ENCODE assay signal across 12 mouse cellular contexts in the genomic region with DNA sequence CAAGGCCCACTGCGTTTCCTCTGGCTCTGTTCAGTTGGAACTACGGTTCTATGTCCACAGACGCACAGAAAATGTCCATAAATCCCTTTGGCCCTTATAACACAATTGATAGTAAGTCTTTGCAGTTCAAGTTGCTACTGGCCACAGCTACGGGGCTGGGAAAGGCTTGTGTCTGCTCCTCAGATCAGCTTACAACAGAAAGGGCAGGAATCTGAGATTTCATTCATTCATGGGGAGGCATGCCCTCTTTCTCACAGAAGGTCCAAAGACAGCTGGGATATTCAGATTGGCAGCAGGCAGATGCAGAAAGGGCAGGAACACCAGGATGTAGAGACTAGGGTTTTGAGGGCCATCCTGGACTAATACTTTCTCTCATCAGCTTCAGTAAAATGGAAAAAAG. TPM values are rescaled to one million over a fixed set of nuclear protein-coding genes. Genes with fewer than 3 reads are reported as not detected.
DNase-seq lines count a peak whose midpoint lies in the region; ATAC-seq lines count a peak whose summit lies in the region.
"Had no signal": no experiment of that assay in that cellular context is flagged by ENCODE, and none has a peak within 500 bp of the region (broad histone marks: within the 10 kb centered on the region; RNA-seq: fewer than 3 reads in every experiment).

No protein-coding gene starts in this region.

- no peak overlapping the region for H3K4me3 ChIP-seq in kidney, embryonic 16.5 days (ENCODE audit: low read length)
- no peak overlapping the region for H3K4me3 ChIP-seq in kidney, embryonic 14.5 days (ENCODE audit: low read length)
- no peak overlapping the region for H3K4me3 ChIP-seq in forebrain, embryonic 15.5 days
- H3K4me3 ChIP-seq in liver, embryonic 12.5 days = no peak overlapping the region
- H3K4me3 ChIP-seq in neural tube, embryonic 14.5 days (ENCODE audit: low read depth, low read length) = no peak overlapping the region

- no peak; the same call in 1 of the 2 replicates for ATAC-seq in kidney, embryonic 16.5 days (ENCODE audit: low FRiP score, low TSS enrichment)
- no peak for ATAC-seq in kidney, embryonic 14.5 days (ENCODE audit: low FRiP score, low TSS enrichment)
- ATAC-seq in forebrain, embryonic 15.5 days (replicated peaks) = no peak
- ATAC-seq in liver, embryonic 12.5 days = no peak
- ATAC-seq in neural tube, embryonic 14.5 days (ENCODE audit: low read depth) = no peak
- ATAC-seq: CD4-positive, CD25-positive, alpha-beta regulatory T cell, adult 4 months; Patski had no signal

- no peaks in the 10 kb centered on the region for H3K36me3 ChIP-seq in kidney, embryonic 16.5 days (ENCODE audit: insufficient read depth, low read length)
- no peaks in the 10 kb centered on the region for H3K36me3 ChIP-seq in kidney, embryonic 14.5 days (ENCODE audit: control insufficient read depth, insufficient read depth, low read length)
- H3K36me3 ChIP-seq in forebrain, embryonic 15.5 days = no peaks in the 10 kb centered on the region
- H3K36me3 ChIP-seq in liver, embryonic 12.5 days = no peaks in the 10 kb centered on the region
- no peaks in the 10 kb centered on the region for H3K36me3 ChIP-seq in neural tube, embryonic 14.5 days (ENCODE audit: control insufficient read depth, insufficient read depth, low read length)

- no peak overlapping the region for H3K9ac ChIP-seq in kidney, embryonic 16.5 days (replicated peaks; ENCODE audit: low read length)
- no peak overlapping the region for H3K9ac ChIP-seq in kidney, embryonic 14.5 days (ENCODE audit: low read depth, low read length)
- H3K9ac ChIP-seq in forebrain, embryonic 15.5 days (replicated peaks) = no peak overlapping the region
- no peak overlapping the region for H3K9ac ChIP-seq in liver, embryonic 12.5 days
- H3K9ac ChIP-seq in neural tube, embryonic 14.5 days (replicated peaks; ENCODE audit: low read depth, low read length) = no peak overlapping the region
- H3K9ac ChIP-seq: liver, embryonic 14.5 days had no signal

- H3K9me3 ChIP-seq in kidney, embryonic 16.5 days (ENCODE audit: low read length) = no peaks in the 10 kb centered on the region
- H3K9me3 ChIP-seq in kidney, embryonic 14.5 days (ENCODE audit: control insufficient read depth, low read length) = no peaks in the 10 kb centered on the region
- H3K9me3 ChIP-seq in forebrain, embryonic 15.5 days = no peaks in the 10 kb centered on the region
- H3K9me3 ChIP-seq in liver, embryonic 12.5 days (replicated peaks) = no peaks in the 10 kb centered on the region
- no peaks in the 10 kb centered on the region for H3K9me3 ChIP-seq in neural tube, embryonic 14.5 days (ENCODE audit: control insufficient read depth, low read length)

- 0 out of 2 replicates have a peak overlapping the region, but pooled peaks have one; percentile 5 for H3K4me2 ChIP-seq in kidney, embryonic 16.5 days (replicated peaks; ENCODE audit: low read depth, low read length)
- no peak overlapping the region for H3K4me2 ChIP-seq in kidney, embryonic 14.5 days (replicated peaks; ENCODE audit: low read depth, low read length)
- H3K4me2 ChIP-seq in forebrain, embryonic 15.5 days (replicated peaks) = no peak overlapping the region
- no peak overlapping the region for H3K4me2 ChIP-seq in liver, embryonic 12.5 days
- no peak overlapping the region for H3K4me2 ChIP-seq in neural tube, embryonic 14.5 days (ENCODE audit: low read depth, low read length)

- peak overlapping the region; percentile 87 for H3K27ac ChIP-seq in kidney, embryonic 16.5 days (ENCODE audit: low read length)
- no peak overlapping the region for H3K27ac ChIP-seq in kidney, embryonic 14.5 days (ENCODE audit: low read depth, low read length)
- peak overlapping the region; percentile 57 for H3K27ac ChIP-seq in forebrain, embryonic 15.5 days (replicated peaks)
- peak overlapping the region; percentile 52 for H3K27ac ChIP-seq in liver, embryonic 12.5 days
- H3K27ac ChIP-seq in neural tube, embryonic 14.5 days (ENCODE audit: low read depth, low read length) = peak overlapping the region; percentile 44; the same call in 1 of the 2 replicates
- H3K27ac ChIP-seq: liver, embryonic 14.5 days had no signal

- no peak for DNase-seq in spleen, adult 18-20 months
- no peak for DNase-seq in spleen, postnatal 4 days (ENCODE audit: low spot score in 2 of 2)
- no peak for DNase-seq in cerebellum, postnatal 10 days
- DNase-seq: adrenal gland, adult 8-10 months had no signal

- 44% methylated on average over 4 of the region's 4 CpGs for WGBS in kidney, embryonic 16.5 days
- 51% methylated on average over 4 of the region's 4 CpGs for WGBS in kidney, embryonic 14.5 days
- WGBS in forebrain, embryonic 15.5 days = 38% methylated on average over 4 of the region's 4 CpGs
- 58% methylated on average over 4 of the region's 4 CpGs for WGBS in liver, embryonic 12.5 days (ENCODE audit: insufficient replicate concordance)
- WGBS in neural tube, embryonic 14.5 days = 14% methylated on average over 4 of the region's 4 CpGs

- peaks cover 13% of the 10 kb centered on the region for H3K4me1 ChIP-seq in kidney, embryonic 16.5 days (ENCODE audit: insufficient read depth, low read length)
- peaks cover 8% of the 10 kb centered on the region; the same call in 1 of the 2 replicates for H3K4me1 ChIP-seq in kidney, embryonic 14.5 days (ENCODE audit: control insufficient read depth, insufficient read depth, low read length)
- peaks cover 14% of the 10 kb centered on the region for H3K4me1 ChIP-seq in forebrain, embryonic 15.5 days
- 0 out of 2 replicates have a peak, but pooled peaks cover 5% of the 10 kb centered on the region for H3K4me1 ChIP-seq in liver, embryonic 12.5 days
- H3K4me1 ChIP-seq in neural tube, embryonic 14.5 days (ENCODE audit: control insufficient read depth, insufficient read depth, low read length) = no peaks in the 10 kb centered on the region

- H3K27me3 ChIP-seq in kidney, embryonic 16.5 days (ENCODE audit: insufficient read depth, low read length) = no peaks in the 10 kb centered on the region
- H3K27me3 ChIP-seq in kidney, embryonic 14.5 days (ENCODE audit: control insufficient read depth, insufficient read depth, low read length) = no peaks in the 10 kb centered on the region
- no peaks in the 10 kb centered on the region for H3K27me3 ChIP-seq in forebrain, embryonic 15.5 days
- H3K27me3 ChIP-seq in liver, embryonic 12.5 days (replicated peaks) = no peaks in the 10 kb centered on the region
- H3K27me3 ChIP-seq in neural tube, embryonic 14.5 days (ENCODE audit: control insufficient read depth, insufficient read depth, low read length) = no peaks in the 10 kb centered on the region
- H3K27me3 ChIP-seq: Patski had no signal

RNA-seq across cellular contexts. Expression of gene Fzd7, which starts 43.9 kb away (rescaled TPM):
- 16.0 and 18.2 TPM in 2 replicates for polyA plus RNA-seq in kidney, embryonic 16.5 days (2015; fragmentation: Nextera tagmentation; extraction: Ambion mirVana)
- 20.1 and 29.2 TPM in 2 replicates for polyA plus RNA-seq in kidney, embryonic 14.5 days (2014; fragmentation: Nextera tagmentation; extraction: Ambion mirVana)
- polyA plus RNA-seq in forebrain, embryonic 15.5 days (2015; fragmentation: Nextera tagmentation; extraction: Ambion mirVana) = 3.5 and 4.2 TPM in 2 replicates
- 5.3 and 5.4 TPM in 2 replicates for polyA plus RNA-seq in liver, embryonic 12.5 days (2016; fragmentation: Nextera tagmentation; extraction: Ambion mirVana)
- 4.3 and 4.5 TPM in 2 replicates for polyA plus RNA-seq in neural tube, embryonic 14.5 days (2014; fragmentation: Nextera tagmentation; extraction: Ambion mirVana)
- polyA plus RNA-seq: CD4-positive, CD25-positive, alpha-beta regulatory T cell, adult 4 months had no signal
